ENCODE assay signal across 8 mouse cellular contexts in genomic region chr11:98022253-98022554, GRCm38 (mm10). TPM values are rescaled to one million over a fixed set of nuclear protein-coding genes. Genes with fewer than 3 reads are reported as not detected.
DNase-seq lines count a peak whose midpoint lies in the region; ATAC-seq and TF ChIP-seq lines count a peak whose summit lies in the region.

No protein-coding gene starts in this region.

- H3K27me3 ChIP-seq in liver, adult 2 months (ENCODE audit: control insufficient read depth, insufficient read depth, low read length): peaks cover 4% of the 10 kb centered on the region; the same call in 1 of the 2 replicates
- no peaks in the 10 kb centered on the region for H3K27me3 ChIP-seq in embryonic facial prominence, embryonic 13.5 days
- H3K27me3 ChIP-seq in intestine, embryonic 14.5 days (replicated peaks; ENCODE audit: control insufficient read depth, insufficient read depth, low read length): no peaks in the 10 kb centered on the region
- H3K27me3 ChIP-seq in midbrain, postnatal 0 days (ENCODE audit: insufficient read depth, low read length): no peaks in the 10 kb centered on the region

- TF ChIP-seq CTCF in liver, adult 2 months (IDR thresholded peaks at IDR 0.05; ENCODE audit: low read depth, low read length): no peak
- TF ChIP-seq CTCF in midbrain, postnatal 0 days (IDR thresholded peaks at IDR 0.05): no peak

- no peak overlapping the region for H3K27ac ChIP-seq in liver, adult 2 months (replicated peaks; ENCODE audit: insufficient read depth, low read depth, low read length)
- peak overlapping the region; percentile 92 for H3K27ac ChIP-seq in embryonic facial prominence, embryonic 13.5 days
- peak overlapping the region; percentile 89 for H3K27ac ChIP-seq in intestine, embryonic 14.5 days (ENCODE audit: low read depth)
- H3K27ac ChIP-seq in midbrain, postnatal 0 days (ENCODE audit: low read depth, low read length): peak overlapping the region; percentile 96

- peak overlapping the region; percentile 63 for H3K4me2 ChIP-seq in embryonic facial prominence, embryonic 13.5 days
- peak overlapping the region; percentile 92 for H3K4me2 ChIP-seq in intestine, embryonic 14.5 days (ENCODE audit: low read length)
- peak overlapping the region; percentile 81 for H3K4me2 ChIP-seq in midbrain, postnatal 0 days (ENCODE audit: low read depth, low read length, poor library complexity, severe bottlenecking)

- peak overlapping the region; percentile 69 for H3K4me3 ChIP-seq in liver, adult 2 months (ENCODE audit: insufficient read depth, low read depth, low read length)
- H3K4me3 ChIP-seq in embryonic facial prominence, embryonic 13.5 days: peak overlapping the region; percentile 91
- peak overlapping the region; percentile 80 for H3K4me3 ChIP-seq in intestine, embryonic 14.5 days (ENCODE audit: low read depth, low read length)
- peak overlapping the region; percentile 96 for H3K4me3 ChIP-seq in midbrain, postnatal 0 days (ENCODE audit: low read depth, low read length)

- H3K9me3 ChIP-seq in embryonic facial prominence, embryonic 13.5 days: no peaks in the 10 kb centered on the region
- no peaks in the 10 kb centered on the region for H3K9me3 ChIP-seq in intestine, embryonic 14.5 days (ENCODE audit: control insufficient read depth, low read length)
- no peaks in the 10 kb centered on the region for H3K9me3 ChIP-seq in midbrain, postnatal 0 days (ENCODE audit: low read length)

- H3K9ac ChIP-seq in liver, adult 2 months (ENCODE audit: low read depth, low read length): peak overlapping the region; percentile 84
- H3K9ac ChIP-seq in embryonic facial prominence, embryonic 13.5 days: peak overlapping the region; percentile 92
- peak overlapping the region; percentile 71 for H3K9ac ChIP-seq in intestine, embryonic 14.5 days (ENCODE audit: low read length)
- peak overlapping the region; percentile 99 for H3K9ac ChIP-seq in midbrain, postnatal 0 days (replicated peaks; ENCODE audit: low read length, poor library complexity, severe bottlenecking)

- peaks cover 6% of the 10 kb centered on the region; the same call in 1 of the 2 replicates for H3K4me1 ChIP-seq in liver, adult 2 months (ENCODE audit: control insufficient read depth, insufficient read depth, low read length)
- peaks cover 48% of the 10 kb centered on the region for H3K4me1 ChIP-seq in embryonic facial prominence, embryonic 13.5 days
- H3K4me1 ChIP-seq in intestine, embryonic 14.5 days (replicated peaks; ENCODE audit: control insufficient read depth, insufficient read depth, low read length): peaks cover 27% of the 10 kb centered on the region
- H3K4me1 ChIP-seq in midbrain, postnatal 0 days (ENCODE audit: insufficient read depth, low read length): peaks cover 20% of the 10 kb centered on the region; the same call in 1 of the 2 replicates

- no peaks in the 10 kb centered on the region for H3K36me3 ChIP-seq in liver, adult 2 months (ENCODE audit: control insufficient read depth, insufficient read depth, low read length)
- peaks cover 17% of the 10 kb centered on the region for H3K36me3 ChIP-seq in embryonic facial prominence, embryonic 13.5 days
- H3K36me3 ChIP-seq in intestine, embryonic 14.5 days (ENCODE audit: control insufficient read depth, insufficient read depth, low read length): 0 out of 2 replicates have a peak, but pooled peaks cover 6% of the 10 kb centered on the region
- peaks cover 10% of the 10 kb centered on the region for H3K36me3 ChIP-seq in midbrain, postnatal 0 days (ENCODE audit: insufficient read depth, low read length)

- TF ChIP-seq POLR2A in liver, adult 2 months (IDR thresholded peaks at IDR 0.05; ENCODE audit: extremely low read depth, insufficient read depth, low read length): no peak

- no peak for DNase-seq in liver, adult 2 months (ENCODE audit: extremely low read depth, low read depth, low spot score)
- DNase-seq in liver: no peak
- peak; percentile 71 for DNase-seq in intestine, embryonic 14.5 days (ENCODE audit: low spot score)
- no peak for DNase-seq in midbrain, postnatal 0 days (ENCODE audit: low spot score)
- no peak for DNase-seq in left cerebral cortex, adult 9 months (ENCODE audit: low spot score in 2 of 2)
- DNase-seq in thymus, postnatal 14 days: no peak
- no peak for DNase-seq in Muller cell, postnatal 12 days (ENCODE audit: inconsistent ontology term)

- H3K79me2 ChIP-seq in liver, adult 2 months (ENCODE audit: control insufficient read depth, insufficient read depth, low read length): peaks cover 4% of the 10 kb centered on the region

- ATAC-seq in embryonic facial prominence, embryonic 13.5 days (ENCODE audit: insufficient number of reproducible peaks, insufficient read depth, low FRiP score, low TSS enrichment, low read depth): peak; percentile 11; the same call in 1 of the 2 replicates
- peak; percentile 21 for ATAC-seq in intestine, embryonic 14.5 days (replicated peaks; ENCODE audit: low FRiP score, low TSS enrichment, low read depth)
- ATAC-seq in midbrain, postnatal 0 days (ENCODE audit: low FRiP score): peak; percentile 18

- under 1% methylated on average over 21 of the region's 23 CpGs for WGBS in liver, adult 2 months
- WGBS in embryonic facial prominence, embryonic 13.5 days: 0% methylated on average over 23 of the region's 23 CpGs
- WGBS in intestine, embryonic 14.5 days: 1% methylated on average over 12 of the region's 23 CpGs
- WGBS in midbrain, postnatal 0 days: 0% methylated on average over 20 of the region's 23 CpGs

RNA-seq across cellular contexts. Expression of gene Cacnb1, which starts 0.6 kb away (rescaled TPM):
- 0.37 and 0.54 TPM in 2 replicates for total RNA-seq in liver, adult 2 months (2014; rRNA removed)
- polyA plus RNA-seq in liver, adult 2 months (2012; rRNA removed): 0.81 and 0.84 TPM in 2 replicates
- 16.6 and 17.3 TPM in 2 replicates for polyA plus RNA-seq in embryonic facial prominence, embryonic 13.5 days (2015; fragmentation: Nextera tagmentation; extraction: Ambion mirVana)
- polyA plus RNA-seq in intestine, embryonic 14.5 days (2014; fragmentation: Nextera tagmentation; extraction: Ambion mirVana): 7.5 and 8.0 TPM in 2 replicates
- total RNA-seq in midbrain, postnatal 0 days (2014; rRNA removed): 89.1 and 96.4 TPM in 2 replicates
- polyA plus RNA-seq in midbrain, postnatal 0 days (2015; fragmentation: Nextera tagmentation; extraction: Ambion mirVana): 61.1 and 63.2 TPM in 2 replicates

RNA-seq across cellular contexts. Expression of gene Rpl19, which starts 4.3 kb away (rescaled TPM):
- 606 and 614 TPM in 2 replicates for total RNA-seq in liver, adult 2 months (2014; rRNA removed)
- 224 and 235 TPM in 2 replicates for polyA plus RNA-seq in liver, adult 2 months (2012; rRNA removed)
- 983 and 1,161 TPM in 2 replicates for polyA plus RNA-seq in embryonic facial prominence, embryonic 13.5 days (2015; fragmentation: Nextera tagmentation; extraction: Ambion mirVana)
- 1,242 TPM in 2 replicates for polyA plus RNA-seq in intestine, embryonic 14.5 days (2014; fragmentation: Nextera tagmentation; extraction: Ambion mirVana)
- total RNA-seq in midbrain, postnatal 0 days (2014; rRNA removed): 597 and 686 TPM in 2 replicates
- polyA plus RNA-seq in midbrain, postnatal 0 days (2015; fragmentation: Nextera tagmentation; extraction: Ambion mirVana): 591 and 620 TPM in 2 replicates

RNA-seq across cellular contexts. Expression of gene Arl5c, which starts 26.2 kb away (rescaled TPM):
- 0.20 and 0.37 TPM in 2 replicates for total RNA-seq in liver, adult 2 months (2014; rRNA removed)
- 0.44 and 0.55 TPM in 2 replicates for polyA plus RNA-seq in liver, adult 2 months (2012; rRNA removed)
- 9.6 and 14.7 TPM in 2 replicates for polyA plus RNA-seq in embryonic facial prominence, embryonic 13.5 days (2015; fragmentation: Nextera tagmentation; extraction: Ambion mirVana)
- 9.6 and 13.8 TPM in 2 replicates for polyA plus RNA-seq in intestine, embryonic 14.5 days (2014; fragmentation: Nextera tagmentation; extraction: Ambion mirVana)
- total RNA-seq in midbrain, postnatal 0 days (2014; rRNA removed): 1.1 and 2.9 TPM in 2 replicates
- polyA plus RNA-seq in midbrain, postnatal 0 days (2015; fragmentation: Nextera tagmentation; extraction: Ambion mirVana): 2.9 and 4.5 TPM in 2 replicates

RNA-seq across cellular contexts. Expression of gene Stac2, which starts 31.1 kb away (rescaled TPM):
- total RNA-seq in liver, adult 2 months (2014; rRNA removed): not detected in 2 replicates
- 0.02 TPM in 1 of 2 replicates, not detected in the other for polyA plus RNA-seq in liver, adult 2 months (2012; rRNA removed)
- polyA plus RNA-seq in embryonic facial prominence, embryonic 13.5 days (2015; fragmentation: Nextera tagmentation; extraction: Ambion mirVana): 0.30 and 0.65 TPM in 2 replicates
- polyA plus RNA-seq in intestine, embryonic 14.5 days (2014; fragmentation: Nextera tagmentation; extraction: Ambion mirVana): 0.35 and 0.43 TPM in 2 replicates
- 4.4 and 8.3 TPM in 2 replicates for total RNA-seq in midbrain, postnatal 0 days (2014; rRNA removed)
- polyA plus RNA-seq in midbrain, postnatal 0 days (2015; fragmentation: Nextera tagmentation; extraction: Ambion mirVana): 3.5 and 4.1 TPM in 2 replicates

RNA-seq across cellular contexts. Expression of gene Plxdc1, which starts 36.0 kb away (rescaled TPM):
- total RNA-seq in liver, adult 2 months (2014; rRNA removed): 0.28 and 0.47 TPM in 2 replicates
- polyA plus RNA-seq in liver, adult 2 months (2012; rRNA removed): 0.58 and 1.2 TPM in 2 replicates
- polyA plus RNA-seq in embryonic facial prominence, embryonic 13.5 days (2015; fragmentation: Nextera tagmentation; extraction: Ambion mirVana): 0.18 and 0.34 TPM in 2 replicates
- polyA plus RNA-seq in intestine, embryonic 14.5 days (2014; fragmentation: Nextera tagmentation; extraction: Ambion mirVana): 0.09 and 0.30 TPM in 2 replicates
- 2.4 and 3.1 TPM in 2 replicates for total RNA-seq in midbrain, postnatal 0 days (2014; rRNA removed)
- 4.9 and 5.6 TPM in 2 replicates for polyA plus RNA-seq in midbrain, postnatal 0 days (2015; fragmentation: Nextera tagmentation; extraction: Ambion mirVana)
